Mouse (Mus musculus): ENCODE data around the gene Grin2c.

GRCm38 (mm10) chr11:115208126-115208525, 58.9 kb downstream of the Grin2c start:
- TF ChIP-seq CTCF (IDR thresholded peaks at IDR 0.05; ENCODE audit: low read depth, low read length) (no peak), POLR2A (IDR thresholded peaks at IDR 0.05; ENCODE audit: insufficient read depth, low read length) (no peak)

All from ES-Bruce4 (cell line).